Mouse (Mus musculus): ENCODE data around the gene Prl8a8. TPM values are rescaled to one million over a fixed set of nuclear protein-coding genes. Genes with fewer than 3 reads are reported as not detected.

Prl8a8 gene
- polyA plus RNA-seq (2016; fragmentation: Nextera tagmentation; extraction: Ambion mirVana): not detected in 2 replicates

- no peak for DNase-seq (ENCODE audit: extremely low spot score, low spot score)
- H3K4me1 ChIP-seq: no peaks in the 10 kb centered on the region
- no peaks in the 10 kb centered on the region for H3K36me3 ChIP-seq (replicated peaks)
- WGBS: 88% methylated on average over 4 of the region's 4 CpGs
- no peak within 1 kb of the TSS for H3K27ac ChIP-seq
- H3K9me3 ChIP-seq: no peaks in the 10 kb centered on the region
- H3K27me3 ChIP-seq (ENCODE audit: poor library complexity, severe bottlenecking): no peaks in the 10 kb centered on the region
- no peak within 1 kb of the TSS for H3K4me3 ChIP-seq
Observed at GRCm38 (mm10) chr13:27513117-27513516, at the start of gene Prl8a8. TSS of gene Prl8a8 (minus strand) at chr13:27513217.

- DNase-seq (ENCODE audit: extremely low spot score, low spot score): no peak
- no peak overlapping the region for H3K27ac ChIP-seq
- no peaks in the 10 kb centered on the region for H3K36me3 ChIP-seq (replicated peaks)
- H3K27me3 ChIP-seq (ENCODE audit: poor library complexity, severe bottlenecking): no peaks in the 10 kb centered on the region
- H3K4me1 ChIP-seq: no peaks in the 10 kb centered on the region
- no peaks in the 10 kb centered on the region for H3K9me3 ChIP-seq
- no peak overlapping the region for H3K4me3 ChIP-seq
Observed at GRCm38 (mm10) chr13:27553336-27553735, 40.3 kb upstream of the Prl8a8 start.

- WGBS: 82% methylated on average over 4 of the region's 4 CpGs
- H3K36me3 ChIP-seq (replicated peaks): no peaks in the 10 kb centered on the region
- no peaks in the 10 kb centered on the region for H3K9me3 ChIP-seq
- no peaks in the 10 kb centered on the region for H3K4me1 ChIP-seq
- no peak overlapping the region for H3K27ac ChIP-seq
- no peak for DNase-seq (ENCODE audit: extremely low spot score, low spot score)
- no peak overlapping the region for H3K4me3 ChIP-seq
- H3K27me3 ChIP-seq (ENCODE audit: poor library complexity, severe bottlenecking): no peaks in the 10 kb centered on the region
Observed at GRCm38 (mm10) chr13:27523156-27523555, 10.1 kb upstream of the Prl8a8 start.

- Histone ChIP-seq H3K9me3 (no peaks in the 10 kb centered on the region), H3K4me3 (no peak overlapping the region), H3K4me1 (no peaks in the 10 kb centered on the region), H3K27me3 (ENCODE audit: poor library complexity, severe bottlenecking) (no peaks in the 10 kb centered on the region), H3K36me3 (replicated peaks) (no peaks in the 10 kb centered on the region), H3K27ac (no peak overlapping the region)
- no peak for DNase-seq (ENCODE audit: extremely low spot score, low spot score)
- 66% methylated on average over 1 of the region's 1 CpGs for WGBS
Observed at GRCm38 (mm10) chr13:27507645-27508044, 5.4 kb downstream of the Prl8a8 start.

Other genes with a start within 250 kb of the Prl8a8 start
- not detected in 2 replicates for gene Prl6a1, start 200.6 kb downstream of the Prl8a8 start, polyA plus RNA-seq (2016; fragmentation: Nextera tagmentation; extraction: Ambion mirVana)
- gene Prl8a2, start 167.5 kb downstream of the Prl8a8 start, polyA plus RNA-seq (2016; fragmentation: Nextera tagmentation; extraction: Ambion mirVana): not detected in 2 replicates
- gene Prl2b1, start 122.4 kb downstream of the Prl8a8 start, polyA plus RNA-seq (2016; fragmentation: Nextera tagmentation; extraction: Ambion mirVana): not detected in 2 replicates
- gene Prl8a6, start 74.5 kb downstream of the Prl8a8 start, polyA plus RNA-seq (2016; fragmentation: Nextera tagmentation; extraction: Ambion mirVana): not detected in 2 replicates
- not detected in 2 replicates for gene Prl8a9, start 51.4 kb upstream of the Prl8a8 start, polyA plus RNA-seq (2016; fragmentation: Nextera tagmentation; extraction: Ambion mirVana)
- not detected in 2 replicates for gene Prl8a1, start 69.0 kb upstream of the Prl8a8 start, polyA plus RNA-seq (2016; fragmentation: Nextera tagmentation; extraction: Ambion mirVana)
- not detected in 2 replicates for gene Prl7b1, start 97.4 kb upstream of the Prl8a8 start, polyA plus RNA-seq (2016; fragmentation: Nextera tagmentation; extraction: Ambion mirVana)
- gene Prl7a1, start 129.3 kb upstream of the Prl8a8 start, polyA plus RNA-seq (2016; fragmentation: Nextera tagmentation; extraction: Ambion mirVana): not detected in 2 replicates
- not detected in 2 replicates for gene Prl7a2, start 154.8 kb upstream of the Prl8a8 start, polyA plus RNA-seq (2016; fragmentation: Nextera tagmentation; extraction: Ambion mirVana)
- not detected in 2 replicates for gene Prl7d1, start 203.5 kb upstream of the Prl8a8 start, polyA plus RNA-seq (2016; fragmentation: Nextera tagmentation; extraction: Ambion mirVana)

Measured in forebrain, embryonic 10.5 days (tissue).